Mouse (Mus musculus) MEL (cell line): Measurements from ENCODE around the gene Dok4.

Source experiments
- CHD2 ChIP-seq: IDR thresholded peaks from 2 replicates; pipeline ENCODE4 v1.6.1; 2011; ENCODE audit warnings: low read length, improper control_type of control experiment
- CTCF ChIP-seq, 3 experiments: IDR thresholded peaks in 2 of 3; conservative IDR thresholded peaks in 1 of 3; 2 replicates each; pipeline ENCODE4 v1.5.1; 2011 to 2012; ENCODE audit warnings: low read length in 3 of 3, low read depth in 2 of 3, mild to moderate bottlenecking in 2 of 3, improper control_type of control experiment in 1 of 3, inconsistent platforms in 1 of 3, mixed read lengths in 1 of 3, moderate library complexity in 1 of 3; ENCODE audit not compliant: control insufficient read depth in 1 of 3, insufficient read depth in 1 of 3, poor library complexity in 1 of 3, severe bottlenecking in 1 of 3
- JUND ChIP-seq: IDR thresholded peaks from 2 replicates; pipeline ENCODE4 v1.6.1; 2011; ENCODE audit warnings: low read depth, mild to moderate bottlenecking, improper control_type of control experiment, low read length
- MAX ChIP-seq: IDR thresholded peaks from 2 replicates; pipeline ENCODE4 v1.6.1; 2011; ENCODE audit warnings: low read length, improper control_type of control experiment
- POLR2A ChIP-seq, 2 experiments: IDR thresholded peaks; 2 replicates each; pipeline ENCODE4 v1.6.1; 2011 to 2012; ENCODE audit warnings: low read length in 2 of 2, mild to moderate bottlenecking in 2 of 2, control low read depth in 1 of 2, improper control_type of control experiment in 1 of 2, low read depth in 1 of 2, moderate library complexity in 1 of 2; ENCODE audit not compliant: control insufficient read depth in 1 of 2, insufficient read depth in 1 of 2, poor library complexity in 1 of 2
- POLR2AphosphoS5 ChIP-seq: IDR thresholded peaks from 2 replicates; pipeline ENCODE4 v1.6.1; 2012; ENCODE audit warnings: low read depth, borderline replicate concordance, mild to moderate bottlenecking, inconsistent platforms, low read length, moderate library complexity, mixed read lengths
- RCOR1 ChIP-seq: IDR thresholded peaks from 2 replicates; pipeline ENCODE4 v1.6.1; 2012; ENCODE audit warnings: low read depth, mild to moderate bottlenecking, inconsistent platforms, low read length, improper control_type of control experiment

GRCm38 (mm10) chr8:94917352-94917751 lies 41.2 kb upstream of the Dok4 start:
- TF ChIP-seq POLR2AphosphoS5 = no peak
- TF ChIP-seq MAX = no peak
- peak; percentile 53 to 74 (median 62) for TF ChIP-seq CTCF (IDR thresholded peaks at IDR 0.05 in 2 of 3, conservative IDR thresholded peaks at IDR 0.05 in 1 of 3; ENCODE audit: control insufficient read depth in 1 of 3, insufficient read depth in 1 of 3, low read depth in 2 of 3, low read length in 3 of 3, poor library complexity in 1 of 3, severe bottlenecking in 1 of 3)
- TF ChIP-seq POLR2A (IDR thresholded peaks at IDR 0.05; ENCODE audit: control insufficient read depth in 1 of 2, insufficient read depth in 1 of 2, low read depth in 1 of 2, low read length in 2 of 2, poor library complexity in 1 of 2) = no peak; a peak in 1 of 4 replicates
- no peak for TF ChIP-seq JUND
- TF ChIP-seq CHD2 = no peak
- TF ChIP-seq RCOR1 = no peak
